Mouse (Mus musculus) heart, embryonic 14.5 days (tissue): ENCODE results near the gene Ptpdc1. TPM values are rescaled to one million over a fixed set of nuclear protein-coding genes. Genes with fewer than 3 reads are reported as not detected.

ENCODE experiments used
- ATAC-seq: fragments of 200-750 bp; cut with Nextera tagmentation; 2 replicates; pipeline ENCODE4 v1.8.0; 2017; ENCODE audit warnings: low read depth, moderate TSS enrichment; ENCODE audit not compliant: insufficient number of reproducible peaks, insufficient read depth, low FRiP score
- H3K27ac ChIP-seq, 2 experiments: fragments of 200-500 bp in 1 of 2; fragments of 300-500 bp in 1 of 2; sonication (generic) in 1 of 2; replicated peaks in 1 of 2; 2 replicates each; pipeline ENCODE4 v1.5.1; 2012 to 2014; ENCODE audit warnings: low read depth in 2 of 2, low read length in 2 of 2, control low read depth in 1 of 2, mild to moderate bottlenecking in 1 of 2, mixed read lengths in 1 of 2; ENCODE audit not compliant: control insufficient read depth in 1 of 2, insufficient read depth in 1 of 2
- H3K27me3 ChIP-seq: fragments of 300-500 bp; sonication (generic); 2 replicates; pipeline ENCODE4 v1.6.1; 2014; ENCODE audit warnings: mild to moderate bottlenecking, low read length, control low read depth; ENCODE audit not compliant: control insufficient read depth, insufficient read depth
- H3K36me3 ChIP-seq: fragments of 300-500 bp; sonication (generic); 2 replicates; pipeline ENCODE4 v1.6.1; 2014; ENCODE audit warnings: mild to moderate bottlenecking, control low read depth, low read length, mixed read lengths; ENCODE audit not compliant: control insufficient read depth, insufficient read depth
- H3K4me1 ChIP-seq, 2 experiments: fragments of 200-500 bp in 1 of 2; fragments of 300-500 bp in 1 of 2; sonication (generic) in 1 of 2; 2 replicates each; pipeline ENCODE4 v1.6.1; 2012 to 2014; ENCODE audit warnings: low read length in 2 of 2, control low read depth in 1 of 2, mixed read lengths in 1 of 2; ENCODE audit not compliant: control insufficient read depth in 2 of 2, insufficient read depth in 2 of 2
- H3K4me2 ChIP-seq: fragments of 300-500 bp; sonication (generic); 2 replicates; pipeline ENCODE4 v1.6.1; 2014; ENCODE audit warnings: mild to moderate bottlenecking, low read length
- H3K4me3 ChIP-seq, 2 experiments: fragments of 200-500 bp in 1 of 2; fragments of 300-500 bp in 1 of 2; sonication (generic) in 1 of 2; 2 replicates each; pipeline ENCODE4 v1.5.1; 2012 to 2014; ENCODE audit warnings: low read length in 2 of 2, mild to moderate bottlenecking in 2 of 2, control low read depth in 1 of 2, low read depth in 1 of 2, moderate library complexity in 1 of 2; ENCODE audit not compliant: control insufficient read depth in 1 of 2, insufficient read depth in 1 of 2
- H3K9ac ChIP-seq: fragments of 300-500 bp; sonication (generic); 2 replicates; pipeline ENCODE4 v1.6.1; 2014; ENCODE audit warnings: mild to moderate bottlenecking, low read length
- H3K9me3 ChIP-seq: fragments of 300-500 bp; sonication (generic); 2 replicates; pipeline ENCODE4 v1.6.1; 2016; ENCODE audit warnings: low read length, control low read depth; ENCODE audit not compliant: control insufficient read depth
- WGBS: fragments of 180-500 bp; shearing (Covaris S2); extraction: QIAGEN DNeasy Blood & Tissue Kit; methylation state at CpG from one replicate; pipeline ENCODE4 v1.1.7; 2014; 5-methylcytosine and 5-hydroxymethylcytosine counted together
- polyA plus RNA-seq: library from polyadenylated mRNA; unstranded; fragments of >200 nt; fragmentation: Nextera tagmentation; extraction: Ambion mirVana; gene quantifications from 2 replicates; pipeline ENCODE4 v1.2.1, GENCODE M21; 2014

Ptpdc1 gene
- polyA plus RNA-seq, 1 experiment from 2014 or later, result 8.6 TPM

- 22% methylated on average over 6 of the region's 6 CpGs for WGBS
- Histone ChIP-seq H3K9me3 (no peaks in the 10 kb centered on the region), H3K9ac (no peak overlapping the region), H3K4me3 (no peak overlapping the region), H3K4me2 (no peak overlapping the region), H3K4me1 (peaks cover 3 to 32% of the 10 kb centered on the region in 2 experiments), H3K27me3 (peaks cover 95% of the 10 kb centered on the region), H3K36me3 (no peaks in the 10 kb centered on the region), H3K27ac (no peak overlapping the region)
- ATAC-seq, result no peak
These were observed 35.3 kb upstream of the Ptpdc1 start for GRCm38 (mm10) chr13:48660741-48661140.

- no peak overlapping the region for H3K27ac ChIP-seq
- 5% methylated on average over 11 of the region's 11 CpGs for WGBS
- peak overlapping the region in 1 of 2 experiments; percentile 31; a peak in 2 of 4 replicates for H3K4me3 ChIP-seq
- H3K36me3 ChIP-seq, result no peaks in the 10 kb centered on the region
- peaks cover 91% of the 10 kb centered on the region for H3K27me3 ChIP-seq
- H3K4me2 ChIP-seq, result peak overlapping the region; percentile 55
- H3K9me3 ChIP-seq, result no peaks in the 10 kb centered on the region
- H3K9ac ChIP-seq, result no peak overlapping the region
- H3K4me1 ChIP-seq, result peaks cover 3 to 32% of the 10 kb centered on the region in 2 experiments
- ATAC-seq, result no peak
These were observed 34.8 kb upstream of the Ptpdc1 start for GRCm38 (mm10) chr13:48660221-48660734.

- no peak overlapping the region for H3K27ac ChIP-seq
- peaks cover 89% of the 10 kb centered on the region for H3K27me3 ChIP-seq
- no peak for ATAC-seq
- H3K4me2 ChIP-seq, result peak overlapping the region; percentile 55
- WGBS, result 2% methylated on average over 38 of the region's 38 CpGs
- H3K36me3 ChIP-seq, result no peaks in the 10 kb centered on the region
- peak overlapping the region; percentile 13 to 31; a peak in 3 of 4 replicates for H3K4me3 ChIP-seq
- no peaks in the 10 kb centered on the region for H3K9me3 ChIP-seq
- H3K4me1 ChIP-seq, result peaks cover 3 to 32% of the 10 kb centered on the region in 2 experiments
- no peak overlapping the region for H3K9ac ChIP-seq
These were observed 34.1 kb upstream of the Ptpdc1 start for GRCm38 (mm10) chr13:48659254-48660220.

- H3K4me3 ChIP-seq, result peak overlapping the region in 1 of 2 experiments; percentile 18; a peak in 2 of 4 replicates
These were observed 33.3 kb upstream of the Ptpdc1 start for GRCm38 (mm10) chr13:48658588-48659253.

GRCm38 (mm10) chr13:48657791-48658190 lies 32.3 kb upstream of the Ptpdc1 start:
- WGBS, result 4% methylated on average over 9 of the region's 9 CpGs
- peaks cover 3 to 27% of the 10 kb centered on the region in 2 experiments for H3K4me1 ChIP-seq
- ATAC-seq, result no peak
- peaks cover 84% of the 10 kb centered on the region for H3K27me3 ChIP-seq
- no peaks in the 10 kb centered on the region for H3K36me3 ChIP-seq
- no peak overlapping the region for H3K4me3 ChIP-seq
- H3K4me2 ChIP-seq, result no peak overlapping the region
- no peak overlapping the region for H3K27ac ChIP-seq
- no peak overlapping the region for H3K9ac ChIP-seq
- H3K9me3 ChIP-seq, result no peaks in the 10 kb centered on the region

More at GRCm38 (mm10) chr13:48658588-48659253, 33.3 kb upstream of the Ptpdc1 start:
- 1% methylated on average over 33 of the region's 33 CpGs for WGBS
- no peaks in the 10 kb centered on the region for H3K36me3 ChIP-seq
- H3K9ac ChIP-seq, result no peak overlapping the region
- no peaks in the 10 kb centered on the region for H3K9me3 ChIP-seq
- ATAC-seq, result no peak
- peak overlapping the region; percentile 55 for H3K4me2 ChIP-seq
- H3K27ac ChIP-seq, result no peak overlapping the region
- H3K4me1 ChIP-seq, result peaks cover 3 to 32% of the 10 kb centered on the region in 2 experiments
- H3K27me3 ChIP-seq, result peaks cover 85% of the 10 kb centered on the region

GRCm38 (mm10) chr13:48655637-48656036 lies 30.2 kb upstream of the Ptpdc1 start:
- no peak overlapping the region for H3K4me3 ChIP-seq
- no peaks in the 10 kb centered on the region for H3K9me3 ChIP-seq
- 2% methylated on average over 8 of the region's 8 CpGs for WGBS
- H3K27me3 ChIP-seq, result peaks cover 76% of the 10 kb centered on the region
- no peak overlapping the region for H3K9ac ChIP-seq
- no peak overlapping the region for H3K27ac ChIP-seq
- H3K4me2 ChIP-seq, result no peak overlapping the region
- peaks cover 3 to 23% of the 10 kb centered on the region in 2 experiments for H3K4me1 ChIP-seq
- no peaks in the 10 kb centered on the region for H3K36me3 ChIP-seq
- no peak for ATAC-seq
